Mouse (Mus musculus): ENCODE data around the gene Pard3.

DNA sequence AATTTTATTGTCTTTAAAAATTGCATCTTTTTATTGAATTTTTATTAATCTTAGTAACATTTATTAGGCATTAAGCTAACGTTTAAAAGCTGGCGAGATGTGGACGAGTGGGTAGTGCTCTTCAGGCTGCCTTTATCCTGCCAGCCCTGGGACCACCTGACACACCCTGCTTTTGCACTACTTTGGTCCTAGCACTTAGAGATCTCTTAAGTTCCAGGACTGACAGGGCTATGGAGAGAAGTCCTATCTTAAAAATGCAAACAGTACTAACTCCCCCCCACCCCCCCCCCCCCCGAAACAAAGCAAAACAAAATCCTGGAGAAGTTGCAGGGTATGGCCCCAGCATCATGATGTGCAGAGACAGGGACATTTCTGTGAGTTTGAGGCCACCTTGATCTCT is 331.8 kb downstream of the Pard3 start:
- no peak for TF ChIP-seq CTCF (conservative IDR thresholded peaks at IDR 0.05; ENCODE audit: insufficient read depth, insufficient read length, low read depth, low read length)
- no peak for TF ChIP-seq POLR2A (IDR thresholded peaks at IDR 0.05; ENCODE audit: low read depth, low read length)
